ENCODE assay signal across 9 mouse cellular contexts in genomic region chr9:27791639-27791966, GRCm38 (mm10). TPM values are rescaled to one million over a fixed set of nuclear protein-coding genes. Genes with fewer than 3 reads are reported as not detected.
DNase-seq lines count a peak whose midpoint lies in the region; ATAC-seq lines count a peak whose summit lies in the region.
"Had no signal": no experiment of that assay in that cellular context is flagged by ENCODE, and none has a peak within 500 bp of the region (broad histone marks: within the 10 kb centered on the region; RNA-seq: fewer than 3 reads in every experiment).

No protein-coding gene starts in this region.

- no peaks in the 10 kb centered on the region for H3K36me3 ChIP-seq in kidney, embryonic 14.5 days (ENCODE audit: control insufficient read depth, insufficient read depth, low read length)
- H3K36me3 ChIP-seq in embryonic facial prominence, embryonic 10.5 days (replicated peaks), result no peaks in the 10 kb centered on the region
- H3K36me3 ChIP-seq in forebrain, embryonic 16.5 days (ENCODE audit: control insufficient read depth, insufficient read depth), result no peaks in the 10 kb centered on the region
- no peaks in the 10 kb centered on the region for H3K36me3 ChIP-seq in midbrain, embryonic 10.5 days
- H3K36me3 ChIP-seq: G1E had no signal

- no peak for DNase-seq in kidney, postnatal 10 days
- no peak for DNase-seq in embryonic facial prominence, embryonic 10.5 days (ENCODE audit: low spot score)
- DNase-seq in midbrain, embryonic 10.5 days (ENCODE audit: low spot score), result no peak
- DNase-seq in cerebellum, adult 8-10 months, result no peak
- no peak for DNase-seq in embryo, embryonic 10.5 days (ENCODE audit: low spot score)
- no peak for DNase-seq in cerebellum, postnatal 4 days (ENCODE audit: low spot score in 2 of 2)

- no peak for ATAC-seq in kidney, embryonic 14.5 days (ENCODE audit: low FRiP score, low TSS enrichment)
- no peak for ATAC-seq in forebrain, embryonic 16.5 days

- no peak overlapping the region for H3K9ac ChIP-seq in kidney, embryonic 14.5 days (ENCODE audit: low read depth, low read length)
- H3K9ac ChIP-seq in forebrain, embryonic 16.5 days (replicated peaks; ENCODE audit: low read depth, low read length), result peak overlapping the region; percentile 76

- no peak overlapping the region for H3K27ac ChIP-seq in kidney, embryonic 14.5 days (ENCODE audit: low read depth, low read length)
- no peak overlapping the region for H3K27ac ChIP-seq in embryonic facial prominence, embryonic 10.5 days (replicated peaks)
- H3K27ac ChIP-seq in forebrain, embryonic 16.5 days (ENCODE audit: low read length), result peak overlapping the region; percentile 87
- H3K27ac ChIP-seq in midbrain, embryonic 10.5 days (replicated peaks), result peak overlapping the region; percentile 71

- no peaks in the 10 kb centered on the region for H3K9me3 ChIP-seq in kidney, embryonic 14.5 days (ENCODE audit: control insufficient read depth, low read length)
- no peaks in the 10 kb centered on the region for H3K9me3 ChIP-seq in embryonic facial prominence, embryonic 10.5 days
- H3K9me3 ChIP-seq in forebrain, embryonic 16.5 days (ENCODE audit: control insufficient read depth, low read length), result no peaks in the 10 kb centered on the region
- no peaks in the 10 kb centered on the region for H3K9me3 ChIP-seq in midbrain, embryonic 10.5 days (replicated peaks)

- no peaks in the 10 kb centered on the region for H3K4me1 ChIP-seq in kidney, embryonic 14.5 days (ENCODE audit: control insufficient read depth, insufficient read depth, low read length)
- H3K4me1 ChIP-seq in embryonic facial prominence, embryonic 10.5 days, result peaks cover 11% of the 10 kb centered on the region
- H3K4me1 ChIP-seq in forebrain, embryonic 16.5 days (replicated peaks; ENCODE audit: control insufficient read depth, insufficient read depth, low read length), result peaks cover 5% of the 10 kb centered on the region; the same call in 1 of the 2 replicates
- H3K4me1 ChIP-seq in midbrain, embryonic 10.5 days, result peaks cover 15% of the 10 kb centered on the region

- H3K4me3 ChIP-seq in kidney, embryonic 14.5 days (ENCODE audit: low read length), result peak overlapping the region; percentile 34
- peak overlapping the region; percentile 58 for H3K4me3 ChIP-seq in embryonic facial prominence, embryonic 10.5 days
- peak overlapping the region; percentile 61 for H3K4me3 ChIP-seq in forebrain, embryonic 16.5 days (replicated peaks; ENCODE audit: low read length)
- H3K4me3 ChIP-seq in midbrain, embryonic 10.5 days, result peak overlapping the region; percentile 60

- WGBS in kidney, embryonic 14.5 days, result 5% methylated on average over 12 of the region's 12 CpGs
- WGBS in embryonic facial prominence, embryonic 10.5 days, result 3% methylated on average over 12 of the region's 12 CpGs
- WGBS in forebrain, embryonic 16.5 days, result 3% methylated on average over 12 of the region's 12 CpGs
- 2% methylated on average over 12 of the region's 12 CpGs for WGBS in midbrain, embryonic 10.5 days

- peak overlapping the region; percentile 45 for H3K4me2 ChIP-seq in kidney, embryonic 14.5 days (replicated peaks; ENCODE audit: low read depth, low read length)
- peak overlapping the region; percentile 67 for H3K4me2 ChIP-seq in forebrain, embryonic 16.5 days (ENCODE audit: low read length)

- H3K27me3 ChIP-seq in kidney, embryonic 14.5 days (ENCODE audit: control insufficient read depth, insufficient read depth, low read length), result peaks cover 27% of the 10 kb centered on the region
- H3K27me3 ChIP-seq in embryonic facial prominence, embryonic 10.5 days (replicated peaks; ENCODE audit: low read depth, poor library complexity, severe bottlenecking), result peaks cover 66% of the 10 kb centered on the region
- 0 out of 2 replicates have a peak, but pooled peaks cover 4% of the 10 kb centered on the region for H3K27me3 ChIP-seq in forebrain, embryonic 16.5 days (replicated peaks; ENCODE audit: control insufficient read depth, insufficient read depth, low read length)
- peaks cover 50% of the 10 kb centered on the region for H3K27me3 ChIP-seq in midbrain, embryonic 10.5 days (ENCODE audit: low read depth, poor library complexity, severe bottlenecking)

RNA-seq across cellular contexts. Expression of gene Opcml, which starts 1.0 kb away (rescaled TPM):
- polyA plus RNA-seq in kidney, embryonic 14.5 days (2014; fragmentation: Nextera tagmentation; extraction: Ambion mirVana), result 1.9 TPM in 2 replicates
- 0.52 and 1.0 TPM in 2 replicates for polyA plus RNA-seq in embryonic facial prominence, embryonic 10.5 days (2016; fragmentation: Nextera tagmentation; extraction: Ambion mirVana)
- polyA plus RNA-seq in forebrain, embryonic 16.5 days (2015; fragmentation: Nextera tagmentation; extraction: Ambion mirVana), result 66.7 and 88.6 TPM in 2 replicates
- 2.0 and 3.1 TPM in 2 replicates for polyA plus RNA-seq in midbrain, embryonic 10.5 days (2016; fragmentation: Nextera tagmentation; extraction: Ambion mirVana)
- polyA plus RNA-seq: G1E had no signal

Comparison
In these comparisons a context has a peak if more than half of its experiments do, and no peak if none do; other contexts are left out.
1. H3K27ac ChIP-seq: peak in forebrain, embryonic 16.5 days (single experiment) and midbrain, embryonic 10.5 days (single experiment); none in kidney, embryonic 14.5 days (single experiment) and embryonic facial prominence, embryonic 10.5 days (single experiment).
2. RNA of gene Opcml, which starts 1.0 kb away (polyA plus RNA-seq): 66.7 to 88.6 TPM in forebrain, embryonic 16.5 days; 2.0 to 3.1 TPM in midbrain, embryonic 10.5 days, 1.9 TPM in kidney, embryonic 14.5 days and 0.52 to 1.0 TPM in embryonic facial prominence, embryonic 10.5 days; every median in the first group is over 10 times any median in the second.
3. Peak in every context shown above with its lines, with median percentiles within 50 percentile points of each other: H3K4me3 ChIP-seq.